Mouse (Mus musculus) CD4-positive, CD25-positive, alpha-beta regulatory T cell, adult 2 months (primary cell): ENCODE measurements at regions not wholly inside any gene's neighbourhood (a gene's known extent, or its start where the extent isn't known, plus 50 kb on each side); places are given as distances from the start of the nearest gene placed in this dataset.

Experiments
- DNase-seq: peaks from one replicate; pipeline ENCODE4 v3.0.0-alpha.2; 2012; ENCODE audit warnings: low read depth, low spot score

- DNase-seq, result no peak
Observed at GRCm38 (mm10) chr14:9338220-9338619, 672.2 kb upstream of the 4930452B06Rik start.

DNA sequence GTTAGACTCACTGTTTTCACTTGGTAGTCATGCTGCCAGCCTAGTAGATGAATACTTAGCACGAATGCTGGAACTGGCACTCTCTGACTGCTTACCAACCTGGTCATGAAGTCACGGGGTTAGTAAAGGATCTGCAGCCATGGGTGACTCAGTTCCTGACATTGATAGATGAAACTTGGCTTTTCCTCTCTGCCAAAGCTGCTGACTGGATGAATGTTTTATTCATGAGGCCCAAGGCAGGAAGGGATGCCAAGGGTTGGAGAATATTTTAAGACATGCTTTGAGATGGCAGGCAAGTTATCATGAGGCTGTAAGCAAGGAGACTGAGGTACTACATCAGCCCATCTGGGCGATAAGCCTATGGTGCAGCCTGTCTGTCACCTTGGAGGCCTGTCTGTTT lies 671.1 kb upstream of the 4930452B06Rik start:
- no peak for DNase-seq

DNA sequence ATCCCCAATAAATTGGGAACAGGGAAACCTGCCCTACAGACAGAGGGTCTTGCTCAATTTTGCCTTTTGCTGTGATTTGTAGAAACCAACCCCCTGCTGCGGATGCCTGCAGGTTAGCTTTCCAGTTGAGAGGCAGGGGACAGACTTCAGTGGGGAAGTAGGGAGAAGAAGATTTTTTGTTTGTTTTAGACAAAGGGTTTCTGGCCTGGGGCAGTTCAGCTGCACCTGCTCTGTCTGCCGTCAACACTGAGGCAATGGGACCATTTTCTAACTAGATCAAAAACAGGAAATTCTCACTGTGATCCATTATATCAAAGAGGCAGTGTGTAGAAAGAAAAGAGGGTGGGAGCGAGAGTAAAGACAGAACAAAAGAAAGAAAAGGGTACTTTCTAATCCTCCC lies 665.6 kb upstream of the 4930452B06Rik start:
- DNase-seq, result no peak

GRCm38 (mm10) chr14:9330767-9331166 lies 664.7 kb upstream of the 4930452B06Rik start:
- DNase-seq, result no peak

DNA sequence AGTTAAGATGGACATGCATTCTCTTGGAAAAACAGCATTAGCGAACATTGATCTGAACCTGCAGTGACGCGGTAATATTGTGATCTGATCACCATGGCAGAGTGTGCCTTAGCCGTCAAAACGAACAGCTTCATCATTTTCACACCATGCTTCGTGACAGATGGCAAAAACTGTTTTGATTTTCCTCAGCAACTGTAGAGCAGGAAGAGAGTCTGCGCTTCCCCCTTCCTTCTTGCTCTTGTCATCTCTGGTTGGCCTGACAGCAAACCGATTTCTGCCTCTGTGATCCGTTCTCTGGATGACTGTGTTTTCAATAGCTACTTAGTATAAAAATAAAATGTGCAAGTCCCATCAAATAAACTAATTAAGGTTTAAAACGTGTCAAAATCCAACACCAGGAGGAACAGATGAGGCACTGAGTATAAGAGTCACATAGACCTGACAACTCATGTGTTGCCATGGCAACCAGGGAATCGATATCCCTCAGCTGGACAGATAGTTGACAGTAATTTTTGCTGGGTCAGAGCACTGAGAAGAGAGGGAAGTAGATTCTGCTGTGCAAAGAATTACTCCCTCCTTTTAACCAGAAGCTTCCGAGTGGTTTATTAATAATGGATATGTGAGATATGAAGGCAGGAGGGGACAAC lies 663.9 kb upstream of the 4930452B06Rik start:
- no peak for DNase-seq

DNA sequence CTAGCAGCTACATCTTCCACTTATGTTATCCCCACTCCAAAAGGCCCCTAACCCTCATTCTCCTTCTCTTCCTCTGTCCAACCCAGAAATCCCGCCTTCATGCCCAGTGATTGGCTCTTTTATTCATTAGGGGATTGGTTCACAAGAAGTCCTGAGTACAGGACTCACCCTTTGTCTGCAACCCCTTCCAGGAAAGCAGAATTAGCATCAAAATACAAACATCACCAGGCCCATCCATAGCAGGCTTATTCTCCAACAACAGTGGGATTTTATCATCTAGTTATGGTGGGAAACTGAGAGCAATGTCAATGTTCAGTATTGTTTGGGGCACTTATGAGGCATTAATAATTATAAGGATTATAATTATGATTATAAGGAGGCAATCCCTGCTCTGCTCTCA lies 661.3 kb upstream of the 4930452B06Rik start:
- no peak for DNase-seq

DNA sequence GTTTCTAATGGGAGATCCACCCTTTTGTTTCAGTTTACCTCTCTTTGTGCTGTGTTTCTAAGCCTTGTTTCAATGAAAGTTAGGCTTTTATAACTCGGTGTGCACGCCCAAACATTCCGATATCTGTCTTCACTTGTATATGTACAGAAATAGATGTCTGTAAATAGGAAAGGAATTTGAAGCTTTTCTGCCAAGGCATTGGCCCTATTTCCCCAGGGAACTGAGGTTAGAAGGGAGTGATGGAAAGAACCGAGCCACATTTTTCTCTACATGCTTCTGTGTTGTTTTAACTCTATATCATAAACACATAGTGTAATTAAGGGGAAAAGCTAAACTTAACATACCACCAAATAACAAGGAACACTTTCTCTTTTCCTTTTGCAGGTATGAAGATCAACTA lies 653.8 kb upstream of the 4930452B06Rik start:
- no peak for DNase-seq

DNA sequence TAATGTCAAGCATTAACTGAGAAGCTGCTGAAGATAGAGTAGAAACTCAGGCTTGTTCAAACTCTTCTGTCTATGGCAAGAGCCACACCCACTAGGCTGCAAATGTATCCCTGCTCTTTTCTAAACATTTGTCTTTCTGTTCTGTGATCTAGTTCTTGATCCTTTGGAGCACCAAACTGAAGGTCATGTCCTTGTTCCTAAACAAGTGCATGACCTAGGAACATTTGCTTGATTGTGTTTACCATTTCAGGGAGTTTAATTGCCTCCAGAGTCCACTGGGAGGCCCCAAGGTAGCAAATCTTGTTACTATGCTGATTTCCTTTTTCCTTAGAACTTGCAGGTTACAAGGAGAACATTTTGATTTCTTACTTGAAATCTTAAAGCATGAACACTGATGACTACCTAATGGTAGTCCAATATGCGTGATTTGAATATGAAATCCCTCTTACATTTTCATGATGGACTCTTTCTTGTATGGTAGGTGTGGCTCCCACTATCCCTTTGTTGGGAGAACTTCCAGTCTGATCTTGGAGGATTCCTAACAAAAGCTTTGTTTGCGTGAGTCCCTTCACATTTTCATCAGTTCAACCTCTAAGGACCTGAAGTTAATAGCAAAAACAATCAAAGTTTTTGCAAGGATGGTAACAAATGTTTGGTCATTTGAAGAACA lies 652.9 kb upstream of the 4930452B06Rik start:
- no peak for DNase-seq

- no peak for DNase-seq
Observed at GRCm38 (mm10) chr14:9315224-9315623, 649.2 kb upstream of the 4930452B06Rik start.

GRCm38 (mm10) chr14:9296145-9296544 lies 630.1 kb upstream of the 4930452B06Rik start:
- no peak for DNase-seq

DNA sequence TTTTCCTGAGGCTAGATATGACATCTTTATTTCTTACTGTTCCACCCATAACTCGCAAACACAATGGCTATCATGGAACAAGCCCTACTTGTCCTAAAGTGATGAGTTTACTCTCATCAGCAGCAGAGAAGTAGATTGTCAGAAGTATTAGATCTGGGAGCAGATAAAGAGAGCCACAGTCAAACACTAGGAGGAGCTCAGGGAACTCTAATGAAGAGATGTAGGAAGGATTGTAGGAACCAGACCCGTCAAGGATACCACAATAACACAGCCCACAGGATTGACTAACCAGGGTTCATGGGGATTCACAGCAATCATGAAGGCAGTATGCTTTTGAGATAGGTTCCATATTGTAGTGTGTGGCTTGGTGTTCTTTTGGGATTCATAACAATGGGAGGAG lies 628.5 kb upstream of the 4930452B06Rik start:
- no peak for DNase-seq

DNA sequence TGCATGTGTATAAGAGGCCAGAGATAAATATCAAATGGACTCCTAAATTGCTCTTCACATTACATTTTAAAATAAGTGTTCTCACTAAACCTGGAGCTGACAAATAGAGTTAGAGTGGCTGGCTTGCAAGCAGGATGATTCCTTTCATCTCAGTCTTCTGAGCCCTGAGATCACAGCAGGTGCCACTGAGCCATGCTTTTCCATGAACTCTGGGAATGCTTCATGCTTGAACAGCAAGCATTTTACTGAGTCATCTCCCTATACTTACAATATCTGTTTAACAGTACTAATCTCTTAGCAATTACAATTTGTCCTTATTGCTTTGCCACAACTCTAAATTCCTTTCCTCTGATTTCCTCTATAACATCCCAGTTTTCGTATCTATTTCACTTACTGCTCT lies 622.1 kb upstream of the 4930452B06Rik start:
- no peak for DNase-seq

DNA sequence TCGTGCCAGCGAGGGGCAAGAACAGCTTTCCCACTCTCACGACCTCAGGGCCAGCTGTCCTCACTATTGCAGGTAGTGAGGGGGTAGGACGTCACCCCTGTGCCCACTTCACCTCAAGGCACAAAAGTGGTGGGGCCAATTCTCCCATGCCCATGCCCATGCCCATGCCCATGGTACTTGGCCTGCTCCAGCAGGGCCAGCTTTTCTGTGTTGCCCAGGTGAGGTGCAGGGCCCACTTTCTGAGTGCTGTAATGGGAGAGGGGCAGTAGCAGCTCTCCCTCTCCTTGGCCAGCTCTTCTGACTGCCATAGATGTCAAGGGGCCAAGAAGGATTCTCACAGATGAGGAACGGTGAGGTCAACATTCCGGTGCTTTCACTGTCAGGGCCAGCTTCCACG lies 619.6 kb upstream of the 4930452B06Rik start:
- no peak for DNase-seq

- DNase-seq, result no peak
Observed at GRCm38 (mm10) chr14:9284976-9285605, 619.1 kb upstream of the 4930452B06Rik start.

- no peak for DNase-seq
Observed at GRCm38 (mm10) chr14:9267282-9268091, 601.4 kb upstream of the 4930452B06Rik start.

- DNase-seq, result no peak
Observed at GRCm38 (mm10) chr14:9252017-9252416, 586.0 kb upstream of the 4930452B06Rik start.

- DNase-seq, result no peak
Observed at GRCm38 (mm10) chr14:9245266-9245665, 579.2 kb upstream of the 4930452B06Rik start.

- DNase-seq, result no peak
Observed at GRCm38 (mm10) chr14:9243336-9243735, 577.3 kb upstream of the 4930452B06Rik start.

DNA sequence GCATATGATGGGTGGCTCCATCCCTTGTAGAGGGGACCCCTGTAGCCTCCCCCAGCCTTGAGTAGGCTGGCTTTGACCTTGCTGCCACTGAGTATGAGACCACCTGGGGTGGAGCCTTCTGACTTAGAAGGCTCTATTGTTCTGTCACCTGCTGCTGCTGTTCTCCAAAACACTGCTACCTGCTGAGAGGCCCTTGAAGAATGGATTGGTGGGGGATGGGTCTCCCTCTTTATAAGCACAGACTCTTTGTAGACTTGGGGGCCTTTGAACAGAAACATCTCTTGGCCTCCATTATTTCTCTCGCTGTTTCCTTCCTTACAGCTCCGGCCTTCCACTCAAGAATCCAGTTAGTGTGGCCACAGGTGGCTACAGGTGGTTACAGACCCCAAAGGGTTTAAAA lies 576.1 kb upstream of the 4930452B06Rik start:
- DNase-seq, result no peak

GRCm38 (mm10) chr14:9227670-9228069 lies 561.6 kb upstream of the 4930452B06Rik start:
- no peak for DNase-seq

DNA sequence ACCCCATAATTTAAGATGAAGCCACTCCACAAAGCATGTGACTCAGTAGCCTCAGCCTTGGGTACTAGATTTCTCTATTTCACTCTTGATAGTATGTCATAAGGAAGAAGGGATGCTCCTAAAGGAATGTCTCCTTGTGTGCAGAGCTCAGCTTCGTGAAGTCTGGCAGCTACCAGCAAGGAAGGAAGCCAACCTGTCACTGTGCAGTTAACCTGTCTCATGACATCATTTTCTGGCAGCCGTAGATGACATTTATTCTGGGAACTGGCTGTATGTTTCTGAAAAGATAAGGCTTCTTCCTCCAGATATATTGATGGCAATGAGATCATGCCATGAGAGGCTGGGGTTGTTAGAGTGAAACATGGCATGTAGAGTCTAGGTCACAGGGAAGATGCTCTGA lies 534.2 kb upstream of the 4930452B06Rik start:
- no peak for DNase-seq

GRCm38 (mm10) chr14:9192122-9192769 lies 526.2 kb upstream of the 4930452B06Rik start:
- no peak for DNase-seq
